Mouse (Mus musculus) left cerebral cortex, postnatal 36 days (tissue): ENCODE data around the gene Cd209b. TPM values are rescaled to one million over a fixed set of nuclear protein-coding genes. Genes with fewer than 3 reads are reported as not detected.

Source experiments
- DNase-seq, 2 experiments: peaks; one replicate each; pipeline ENCODE4 v3.0.0; 2021 to 2022; ENCODE audit warnings: low spot score in 2 of 2, mixed read lengths in 1 of 2
- intact Hi-C: fragments of 180-260 bp; cut with DNase I; formaldehyde crosslinking; loops from one replicate; pipeline ENCODE4 v1.15.1; 2025
- total RNA-seq, 2 experiments: library from RNA; stranded (reverse); gene quantifications; 2 replicates each; pipeline ENCODE4 v1.2.3; 2021

Gene Cd209b
- under 1 TPM; 0.50 to 0.76 TPM for total RNA-seq

- no peak for DNase-seq
- intact Hi-C loops = no loop called here
These were observed at the start of gene Cd209b for GRCm38 (mm10) chr8:3926744-3927143. Gene Cd209b (minus strand): TSS chr8:3926844.

- DNase-seq = no peak
- intact Hi-C loops = loop anchor here (5.0 kb wide), 1 partner anchor 239 kb away; no protein-coding TSS in a partner anchor
These were observed 29.4 kb upstream of the Cd209b start for GRCm38 (mm10) chr8:3956037-3956436.

DNA sequence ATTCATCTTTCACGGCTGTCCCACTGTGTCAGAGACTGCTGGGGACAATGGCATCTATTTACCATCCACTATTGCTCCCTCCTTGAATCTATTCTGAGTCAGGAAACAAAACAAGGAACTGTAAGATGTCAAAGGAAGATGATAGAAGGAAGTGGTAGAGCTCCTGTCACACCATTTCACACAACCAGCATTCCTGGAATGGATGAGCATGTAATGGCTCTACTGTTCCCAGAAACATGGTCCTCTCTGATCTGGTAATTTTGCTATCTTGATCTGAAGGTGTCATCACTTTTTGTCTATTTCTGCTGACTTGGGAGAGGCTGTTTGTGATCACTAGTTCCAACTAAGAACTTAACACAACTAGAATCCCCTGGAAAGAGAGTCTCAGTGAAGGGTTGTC, 28.0 kb upstream of the Cd209b start, which contains the start of gene Cd209c:
Cd209c (minus strand) TSS at position 101 of the 400 bp plus-strand sequence.
- intact Hi-C loops = loop anchor here (5.0 kb wide), 1 partner anchor 237 kb away; no protein-coding TSS in a partner anchor
- no peak for DNase-seq

- no peak for DNase-seq
- intact Hi-C loops = no loop called here
These were observed 13.4 kb upstream of the Cd209b start for GRCm38 (mm10) chr8:3940023-3940422.

DNA sequence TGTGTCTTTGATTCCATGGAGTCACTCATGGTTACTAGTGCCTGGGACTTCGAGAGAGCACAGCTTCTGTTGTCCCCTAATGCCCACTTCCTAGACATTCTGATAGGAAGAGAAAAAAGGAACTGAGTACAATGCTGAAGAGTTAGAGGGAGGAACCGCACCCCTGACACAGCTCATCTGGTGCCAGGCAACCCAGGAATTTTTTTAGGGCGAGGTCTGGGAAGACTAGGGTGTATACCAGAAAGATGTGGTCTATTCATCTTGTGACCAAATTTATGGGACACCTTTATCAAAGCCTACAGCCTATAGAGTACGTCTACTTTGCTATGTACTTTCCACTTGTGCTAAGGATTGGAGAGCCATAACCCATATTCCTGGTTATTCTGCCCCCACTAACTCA, 48.2 kb downstream of the Cd209b start, which contains the start of gene Cd209d:
Cd209d (minus strand) TSS at position 101 of the 400 bp plus-strand sequence.
- no peak for DNase-seq

GRCm38 (mm10) chr8:3876121-3876520, 50.5 kb downstream of the Cd209b start:
- intact Hi-C loops = no loop called here
- DNase-seq = no peak

More for the DNA sequence above, 48.2 kb downstream of the Cd209b start, which contains the start of gene Cd209d:
- intact Hi-C loops = no loop called here

Other genes starting within 250 kb of the Cd209b start
- not detected for gene Fcer2a, start 232.7 kb downstream of the Cd209b start, total RNA-seq
- not detected for gene Clec4g, start 206.2 kb downstream of the Cd209b start, total RNA-seq
- under 1 TPM in 1 of 2 experiments, not detected in 1; 0.27 TPM for gene Cd209a, start 177.9 kb downstream of the Cd209b start, total RNA-seq
- not detected for gene Cd209e, start 72.5 kb downstream of the Cd209b start, total RNA-seq
- not detected for gene Cd209d, start 48.3 kb downstream of the Cd209b start, total RNA-seq
- under 1 TPM in 1 of 2 experiments, not detected in 1; 0.34 TPM for gene Cd209c, start 27.9 kb upstream of the Cd209b start, total RNA-seq
- not detected for gene Cd209f, start 179.0 kb upstream of the Cd209b start, total RNA-seq
- not detected for gene Cd209g, start 207.3 kb upstream of the Cd209b start, total RNA-seq
- gene Evi5l, start 239.7 kb upstream of the Cd209b start, total RNA-seq = 100 to 1,000 TPM; 104 to 117 TPM